ENCODE assay signal across 30 mouse cellular contexts in genomic region chr2:17973246-17973645, GRCm38 (mm10). TPM values are rescaled to one million over a fixed set of nuclear protein-coding genes. Genes with fewer than 3 reads are reported as not detected.
"Had no signal": no experiment of that assay in that cellular context is flagged by ENCODE, and none has a peak within 500 bp of the region (broad histone marks: within the 10 kb centered on the region; RNA-seq: fewer than 3 reads in every experiment).

No protein-coding gene starts in this region.

- H3K9ac ChIP-seq: limb, embryonic 12.5 days; limb, embryonic 15.5 days; liver, embryonic 14.5 days; liver, postnatal 0 days; lung, embryonic 15.5 days; midbrain, embryonic 13.5 days; neural tube, embryonic 12.5 days; neural tube, embryonic 15.5 days had no signal

- H3K4me2 ChIP-seq: limb, embryonic 12.5 days; limb, embryonic 15.5 days; liver, embryonic 11.5 days; lung, embryonic 15.5 days; midbrain, embryonic 13.5 days; neural tube, embryonic 12.5 days; neural tube, embryonic 15.5 days had no signal

- H3K4me3 ChIP-seq: limb, embryonic 12.5 days; limb, embryonic 15.5 days; lung, embryonic 15.5 days; midbrain, embryonic 13.5 days; neural tube, embryonic 12.5 days; neural tube, embryonic 15.5 days had no signal

- ATAC-seq: liver, postnatal 0 days; midbrain, embryonic 13.5 days had no signal

- H3K9me3 ChIP-seq: limb, embryonic 12.5 days; limb, embryonic 15.5 days; lung, embryonic 15.5 days; midbrain, embryonic 13.5 days; neural tube, embryonic 12.5 days; neural tube, embryonic 15.5 days had no signal

- H3K27ac ChIP-seq: limb, embryonic 12.5 days; limb, embryonic 15.5 days; liver, embryonic 14.5 days; lung, embryonic 15.5 days; midbrain, embryonic 13.5 days; neural tube, embryonic 12.5 days; neural tube, embryonic 15.5 days; stomach, postnatal 0 days had no signal

- DNase-seq: kidney, adult 11 months; kidney, postnatal 14 days; kidney, postnatal 4 days; left cerebral cortex, postnatal 4 days; liver, postnatal 0 days; lung, postnatal 10 days; lung, postnatal 36 days; right cerebral cortex, adult 18-20 months; right cerebral cortex, postnatal 14 days; right cerebral cortex, postnatal 4 days; thymus, adult 2 months; thymus, postnatal 14 days; thymus, postnatal 4 days had no signal

- H3K36me3 ChIP-seq: limb, embryonic 12.5 days; limb, embryonic 15.5 days; lung, embryonic 15.5 days; midbrain, embryonic 13.5 days; neural tube, embryonic 12.5 days; neural tube, embryonic 15.5 days had no signal

- H3K27me3 ChIP-seq: limb, embryonic 12.5 days; limb, embryonic 15.5 days; lung, embryonic 15.5 days; midbrain, embryonic 13.5 days; neural tube, embryonic 12.5 days; neural tube, embryonic 15.5 days had no signal

- H3K4me1 ChIP-seq: limb, embryonic 15.5 days; neural tube, embryonic 12.5 days; neural tube, embryonic 15.5 days had no signal

RNA-seq across cellular contexts. Expression of gene H2al2a, which starts 23.5 kb away (rescaled TPM):
- total RNA-seq: layer of hippocampus, adult 18-20 months; layer of hippocampus, postnatal 14 days; left cerebral cortex, adult 8-10 months; left cerebral cortex, postnatal 14 days; left cerebral cortex, postnatal 4 days; megakaryocyte progenitor cell, adult 5-6 weeks; midbrain, postnatal 0 days had no signal
- polyA plus RNA-seq: kidney, embryonic 14.5 days; limb, embryonic 12.5 days; limb, embryonic 15.5 days; liver, embryonic 11.5 days; liver, embryonic 14.5 days; liver, postnatal 0 days; lung, embryonic 15.5 days; midbrain, embryonic 13.5 days; midbrain, postnatal 0 days; neural tube, embryonic 12.5 days; neural tube, embryonic 15.5 days; stomach, embryonic 14.5 days; stomach, postnatal 0 days; thymus, adult 2 months had no signal
